Mouse (Mus musculus) fibroblast of lung, adult 2 months (primary cell): ENCODE measurements around the gene Acvr2b.

Experiments used
- DNase-seq: peaks from one replicate; pipeline ENCODE4 v3.0.0-alpha.2; 2011; ENCODE audit warnings: low read depth

The Acvr2b gene

DNA sequence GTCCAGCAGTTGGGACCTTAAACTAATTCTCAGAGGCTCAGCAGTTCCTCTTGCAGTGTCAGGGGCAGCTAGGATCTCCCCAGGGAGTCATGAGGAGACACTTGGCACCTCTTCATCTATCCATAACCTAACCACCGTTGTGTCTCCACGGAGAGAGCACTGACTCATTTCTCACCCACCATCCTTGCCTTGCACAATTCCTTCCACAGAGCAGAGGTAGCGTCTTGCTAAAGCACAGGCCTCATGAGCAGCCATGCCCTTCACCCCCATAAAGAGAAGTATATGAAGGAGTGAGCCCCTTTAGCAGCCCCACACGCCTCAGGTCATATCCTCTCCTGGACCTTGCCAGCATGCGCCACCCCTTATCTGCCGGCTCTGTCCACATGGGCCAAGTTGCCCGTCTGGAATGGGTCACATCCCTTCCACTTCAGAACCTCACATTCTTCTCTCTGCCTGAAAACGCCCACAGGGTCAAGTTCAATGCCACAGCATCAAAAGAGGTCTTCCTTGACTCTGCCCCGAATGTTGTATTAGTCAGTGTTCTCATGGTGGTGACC, 71.8 kb downstream of the Acvr2b start:
- DNase-seq = no peak

DNA sequence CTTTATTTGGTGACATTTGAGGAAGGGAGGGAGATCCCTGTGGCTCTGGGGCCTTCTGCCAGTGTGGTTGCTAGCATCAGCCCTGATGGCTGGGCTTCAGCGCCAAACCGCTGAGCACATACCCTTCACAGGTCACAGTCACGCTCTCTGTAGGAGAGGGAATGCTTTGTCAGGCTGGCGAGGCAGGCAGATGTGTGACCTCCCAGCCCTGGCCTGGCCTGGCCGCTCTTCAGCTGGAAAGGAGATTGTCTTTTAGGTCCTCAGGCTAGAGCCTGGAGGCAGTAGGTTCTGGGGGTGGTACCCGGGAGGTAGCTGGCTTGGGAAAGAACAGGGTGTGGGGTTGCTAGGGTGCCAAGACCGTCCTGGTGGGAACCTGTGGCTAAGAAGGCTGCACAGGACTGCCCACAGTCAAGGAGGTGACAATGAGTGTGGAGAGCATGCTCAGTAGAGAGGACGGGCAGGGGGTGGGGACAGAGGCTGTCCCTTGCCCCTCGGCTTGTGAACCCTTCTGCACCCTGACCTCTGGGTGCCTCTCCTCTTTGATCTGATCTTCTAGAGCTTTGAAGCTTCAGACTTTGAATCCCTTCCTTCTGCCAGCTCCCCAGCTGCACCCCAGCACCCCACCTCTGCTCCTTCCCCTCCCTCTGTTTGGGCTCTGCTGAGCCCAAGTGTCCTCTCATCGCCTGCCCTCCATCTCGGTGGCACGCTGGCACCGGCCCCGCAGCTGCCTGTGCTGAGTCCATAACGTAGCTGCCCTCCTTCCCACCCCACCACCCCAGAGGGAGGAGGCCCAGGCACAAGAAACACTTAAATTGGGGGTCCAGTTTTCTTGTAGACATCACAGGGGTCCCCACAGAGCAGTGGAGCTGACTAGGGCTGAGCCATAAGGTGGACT, 73.0 kb downstream of the Acvr2b start:
- no peak for DNase-seq

DNA sequence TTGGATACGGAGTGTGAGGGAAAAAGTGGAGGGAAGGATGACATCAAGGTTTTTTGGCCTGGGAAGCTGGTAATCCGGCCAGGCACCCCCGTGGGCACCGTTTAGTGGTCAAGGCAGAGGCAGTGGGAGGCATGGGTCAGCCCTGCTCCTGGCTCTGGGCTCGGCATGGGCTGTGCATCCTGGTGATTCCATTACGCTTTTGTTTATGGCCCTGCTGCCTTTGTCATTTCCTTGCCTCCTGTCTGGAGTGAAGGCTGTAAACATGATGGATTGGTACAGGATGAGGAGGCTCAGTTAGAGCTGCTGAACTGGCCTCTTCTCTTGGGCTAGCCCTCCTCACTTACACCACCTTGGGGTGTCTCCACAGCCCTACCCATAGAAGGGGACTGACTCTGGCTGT, 75.8 kb downstream of the Acvr2b start:
- DNase-seq = no peak

DNA sequence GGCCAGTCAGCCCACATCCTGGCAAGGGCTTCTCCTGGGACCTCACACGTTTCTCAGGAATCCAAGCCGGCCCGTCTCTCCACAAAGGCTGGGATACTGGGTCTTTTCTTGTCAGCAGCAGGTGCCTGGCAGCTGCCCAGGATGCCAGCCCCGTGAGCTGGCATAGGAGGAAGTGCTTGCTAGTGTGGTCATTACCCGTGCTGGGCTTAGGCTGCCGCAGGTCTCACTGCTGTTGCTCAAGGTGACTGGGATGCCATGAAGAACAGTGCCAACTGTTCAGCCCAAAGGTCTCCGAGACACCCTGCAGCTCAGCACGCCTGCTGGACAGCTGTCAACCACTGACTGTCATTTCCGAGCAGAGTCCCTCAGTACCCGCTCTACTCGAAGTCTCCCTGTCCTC, 76.4 kb downstream of the Acvr2b start:
- DNase-seq = no peak

DNA sequence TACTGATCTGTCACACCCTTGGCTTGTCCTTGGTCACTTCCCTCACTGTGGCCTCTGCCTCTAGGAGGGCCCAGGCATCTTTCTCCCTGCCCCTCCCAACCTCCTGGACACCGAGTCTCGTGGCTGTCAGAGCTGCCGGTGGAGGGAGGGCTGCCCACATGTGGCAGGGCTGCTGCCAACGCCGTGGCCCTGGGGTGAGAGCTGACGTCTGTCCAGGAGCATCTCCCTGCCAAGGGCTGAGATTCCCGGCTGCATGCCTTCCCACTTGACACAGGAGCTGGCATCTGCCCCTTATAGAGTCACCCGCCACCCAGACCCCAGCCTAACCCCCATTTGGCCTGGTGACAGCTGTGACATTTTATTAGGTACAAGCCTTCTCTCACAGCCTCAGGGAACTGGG, 77.4 kb downstream of the Acvr2b start:
- DNase-seq = no peak

DNA sequence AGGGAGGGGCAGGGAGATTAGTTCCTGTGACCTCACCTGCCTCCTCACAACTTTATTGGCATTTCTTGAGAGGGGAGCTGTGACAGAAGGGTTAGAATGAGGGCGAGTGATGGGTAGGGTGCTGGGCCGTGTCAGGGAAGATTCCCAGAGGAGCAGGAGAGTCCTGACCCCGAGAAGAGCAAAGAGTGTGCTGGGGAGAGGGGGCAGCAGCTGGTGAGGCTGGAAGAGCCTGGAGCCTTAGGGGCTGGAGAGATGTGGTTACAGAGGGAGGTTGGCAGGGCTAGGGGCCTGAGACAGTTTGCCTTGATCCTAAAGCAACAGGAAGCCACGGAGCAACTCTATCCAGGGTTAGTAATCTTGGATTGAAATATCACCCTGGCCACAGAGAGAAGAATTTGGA, 79.7 kb downstream of the Acvr2b start:
- DNase-seq = no peak

DNA sequence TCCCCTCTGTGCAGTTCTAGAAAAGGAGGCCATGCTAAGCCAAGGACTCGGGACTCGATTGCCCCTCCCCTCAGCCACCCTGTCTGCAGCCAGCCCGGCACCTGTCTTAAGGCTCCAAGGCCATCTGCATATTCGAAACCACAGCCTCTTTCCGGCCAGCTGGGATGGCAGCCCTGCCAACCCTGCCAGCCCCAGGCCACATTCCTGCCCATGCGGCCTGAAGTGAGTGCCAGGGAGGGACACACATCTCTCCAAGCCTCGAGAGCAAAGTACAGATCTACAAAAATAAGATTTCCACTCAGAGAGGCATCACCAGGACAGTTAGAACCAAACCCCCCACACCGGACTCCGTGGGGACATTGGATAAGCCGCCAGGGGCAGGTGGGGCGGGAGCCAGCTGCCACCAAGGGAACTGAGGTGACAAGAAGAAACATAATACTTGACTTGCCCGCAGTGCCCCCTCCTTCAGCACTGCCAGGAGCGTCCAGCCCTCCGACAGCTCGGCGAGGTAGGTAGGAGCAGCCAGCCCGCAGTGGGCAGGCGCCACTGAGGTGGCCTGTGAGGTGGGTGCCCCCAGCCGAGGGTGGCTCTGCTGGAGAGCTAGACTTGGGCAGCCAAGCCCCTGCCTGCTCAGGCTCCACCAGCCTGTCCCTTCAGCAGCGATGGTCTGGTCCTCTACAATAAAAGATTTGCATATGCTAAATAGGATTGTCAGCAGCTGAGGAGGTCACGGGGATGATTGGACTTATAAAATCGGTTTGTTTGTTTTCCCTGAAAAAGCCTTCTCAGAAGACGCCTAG, 81.8 kb downstream of the Acvr2b start:
- DNase-seq = no peak

DNA sequence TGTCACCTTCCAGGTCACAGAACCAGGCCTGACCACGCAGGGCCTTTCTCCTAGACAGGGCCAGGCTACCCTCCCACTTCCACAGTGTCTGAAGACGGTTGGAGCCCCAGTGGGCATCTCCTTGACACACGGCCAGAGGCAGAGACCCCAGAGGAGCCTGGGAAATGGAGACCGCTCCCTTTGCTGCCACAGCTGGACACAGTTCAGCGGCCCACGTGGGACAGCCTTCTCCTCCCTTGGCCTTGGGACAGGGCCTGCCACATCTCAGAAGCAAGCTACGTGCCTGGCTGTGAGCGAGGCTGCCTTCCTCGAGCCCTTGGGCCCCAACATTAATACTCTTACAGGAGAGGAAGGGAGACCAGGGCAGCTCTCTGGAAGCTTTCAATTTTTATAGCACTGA, 82.5 kb downstream of the Acvr2b start:
- no peak for DNase-seq
